Mouse (Mus musculus) urinary bladder, postnatal 10 days (tissue): Measurements from ENCODE around the gene Nupr1.
"Not testable (repeated sequence)": the region's sequence is repeated elsewhere in the genome, so short reads cannot be mapped to it uniquely, and the experiment has no call there.

Experiments used
- DNase-seq: peaks from one replicate; pipeline ENCODE4 v3.0.0; 2022; ENCODE audit warnings: low spot score

Gene Nupr1

DNA sequence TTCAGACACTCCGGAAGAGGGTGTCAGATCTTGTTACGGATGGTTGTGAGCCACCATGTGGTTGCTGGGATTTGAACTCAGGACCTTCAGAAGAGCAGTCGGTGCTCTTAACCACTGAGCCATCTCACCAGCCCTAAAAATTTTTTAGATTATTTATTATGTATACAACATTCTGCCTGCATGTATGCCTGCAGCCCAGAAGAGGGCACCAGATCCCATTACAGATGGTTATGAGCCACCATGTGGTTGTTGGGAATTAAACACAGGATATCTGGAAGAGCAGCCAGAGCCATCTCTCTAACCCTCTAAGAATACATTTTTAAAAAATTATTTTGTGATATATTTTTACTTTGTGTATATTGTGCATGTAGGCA, 12.6 kb upstream of the Nupr1 start:
- DNase-seq = not testable (repeated sequence)

DNA sequence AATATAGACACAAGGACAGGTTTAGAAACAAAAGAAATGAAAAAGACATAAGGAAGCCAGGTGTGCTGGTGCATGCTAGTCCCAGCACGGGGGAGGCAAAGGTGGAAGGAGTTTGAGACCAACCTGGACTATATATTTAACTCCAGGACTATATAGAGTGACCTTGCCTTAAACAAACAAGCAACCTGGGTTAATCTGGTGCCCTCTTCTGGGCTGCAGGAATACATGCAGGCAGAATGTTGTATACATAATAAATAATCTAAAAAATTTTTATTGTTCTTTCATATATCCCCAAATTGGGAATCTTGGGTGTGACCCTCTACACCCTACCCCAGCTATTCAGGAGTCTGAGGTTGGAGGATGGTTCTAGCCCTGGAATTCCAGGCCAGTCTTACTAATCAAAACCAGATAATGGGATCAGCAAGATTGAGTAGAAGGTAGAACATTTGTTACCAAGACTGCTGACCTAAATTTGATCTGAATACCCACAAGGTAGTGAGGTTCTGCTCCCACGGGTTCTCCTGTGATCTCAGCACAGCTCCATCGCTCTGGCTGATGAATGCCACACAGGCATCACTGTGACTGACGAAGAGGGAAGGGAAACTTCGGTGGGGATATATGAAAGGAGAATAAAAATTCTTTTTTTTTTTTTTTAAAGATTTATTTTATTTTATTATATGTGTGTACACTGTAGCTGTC, 12.0 kb upstream of the Nupr1 start:
- no peak for DNase-seq

DNA sequence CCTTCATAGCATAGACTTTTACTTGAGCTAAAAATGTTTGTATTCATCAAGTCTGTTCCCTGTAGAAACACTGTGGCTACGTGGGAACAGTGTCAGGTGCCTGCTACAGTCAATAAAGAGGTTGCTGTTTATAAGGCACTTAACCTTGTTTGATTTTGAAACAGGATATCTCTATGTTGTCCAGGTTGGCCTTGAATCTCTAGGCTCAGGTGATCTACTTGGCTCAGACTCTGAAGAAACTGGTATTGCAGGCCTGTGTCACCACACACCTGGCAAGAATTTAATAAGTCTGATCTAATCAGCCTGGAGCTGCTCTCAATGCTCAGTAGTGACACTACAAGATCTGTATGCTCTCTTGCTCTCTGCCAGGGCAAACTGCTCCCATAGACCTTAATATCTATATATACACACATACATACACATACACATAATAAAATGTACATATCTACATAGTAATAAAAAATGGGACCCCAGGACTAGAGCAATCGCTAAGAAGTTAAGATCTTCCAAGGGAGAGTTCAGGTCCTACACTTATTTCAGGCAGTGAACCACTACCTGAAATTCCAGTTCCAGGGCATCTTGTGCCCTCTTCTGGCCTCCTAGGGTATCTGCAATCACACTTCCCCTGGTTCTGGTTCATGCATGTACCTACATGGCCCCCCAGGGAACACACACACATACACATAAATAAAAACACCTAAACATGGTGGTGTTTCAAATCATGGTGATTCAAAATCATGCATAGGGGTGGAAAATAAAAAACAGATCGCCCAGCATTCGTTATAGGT, 6.3 kb upstream of the Nupr1 start:
- DNase-seq = no peak

DNA sequence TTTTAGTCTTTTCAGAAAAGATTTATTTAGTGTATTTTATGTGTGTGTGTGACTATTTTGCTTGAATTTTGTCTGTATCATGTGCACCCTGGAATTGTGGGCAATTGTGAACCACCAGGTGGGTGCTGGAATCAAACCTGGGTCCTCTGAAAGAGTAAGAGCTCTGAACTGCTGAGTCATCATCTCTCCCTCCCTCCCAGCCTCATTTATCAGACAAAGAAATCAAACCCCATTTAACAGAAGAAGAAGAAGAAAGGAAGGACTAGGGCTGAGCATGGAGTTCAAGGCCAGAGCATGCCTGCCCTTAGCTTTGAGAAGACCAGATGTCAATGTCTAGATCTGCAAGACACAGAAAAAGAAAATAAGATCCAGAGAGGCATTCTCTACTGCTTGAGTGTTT, 4.7 kb upstream of the Nupr1 start:
- DNase-seq = no peak

DNA sequence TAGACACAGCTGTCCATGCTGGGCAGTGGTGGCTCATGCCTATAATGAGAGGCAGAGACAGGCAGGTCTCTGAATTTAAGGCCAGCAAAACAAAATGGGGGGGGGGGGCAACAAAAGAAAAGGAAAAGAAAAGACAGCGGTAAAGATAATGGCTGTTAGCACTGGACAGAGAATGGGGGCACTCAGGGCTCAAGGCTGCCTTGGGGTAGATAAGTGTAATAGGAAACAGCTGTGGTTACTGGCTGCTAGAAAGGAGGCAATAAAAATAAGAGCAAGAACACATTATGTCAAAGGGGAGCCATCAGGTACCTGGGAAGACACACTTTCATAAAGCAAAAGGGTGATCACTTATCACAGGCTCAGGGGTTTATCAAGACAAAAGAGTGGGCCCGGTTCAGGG, 1.8 kb upstream of the Nupr1 start:
- DNase-seq = no peak

DNA sequence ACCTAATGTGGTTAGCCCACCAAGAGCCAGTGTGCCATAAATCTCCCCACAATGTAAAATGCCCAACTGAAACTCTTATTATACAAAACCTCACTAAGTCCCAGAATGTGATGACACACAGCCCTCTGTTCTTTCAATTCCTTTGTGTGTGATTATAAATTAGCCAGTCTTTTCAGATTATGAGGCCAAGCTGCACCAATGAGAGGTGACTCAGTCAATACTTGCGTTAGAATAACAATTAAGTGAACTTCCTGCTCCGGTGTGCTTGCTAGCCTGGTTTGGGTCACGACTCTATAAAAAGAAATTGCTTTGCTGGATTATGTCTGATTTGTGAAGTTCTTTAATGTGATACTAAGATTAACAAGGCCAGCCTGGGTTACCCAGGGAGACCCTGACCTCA, 746 bp downstream of the Nupr1 start:
- DNase-seq = no peak

DNA sequence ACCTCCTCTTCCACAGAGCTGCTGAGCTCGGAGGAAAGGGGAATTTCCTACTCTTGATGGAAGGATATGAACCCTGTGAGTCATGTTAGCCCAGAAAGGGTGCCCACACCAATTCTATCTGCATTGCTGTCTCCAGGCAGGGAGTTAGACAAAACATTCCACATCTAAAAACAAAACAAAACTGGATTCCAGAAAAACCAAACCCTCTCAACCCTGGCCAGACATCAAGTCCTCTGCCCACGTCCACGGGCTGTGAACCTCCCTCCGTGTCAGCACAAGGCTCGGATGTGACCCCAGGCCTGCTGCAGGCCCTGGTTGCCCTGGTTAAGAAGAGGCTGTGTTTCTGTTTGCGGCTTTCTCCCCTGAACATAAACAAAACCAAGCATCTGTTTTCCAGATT, 2.5 kb downstream of the Nupr1 start:
- no peak for DNase-seq

DNA sequence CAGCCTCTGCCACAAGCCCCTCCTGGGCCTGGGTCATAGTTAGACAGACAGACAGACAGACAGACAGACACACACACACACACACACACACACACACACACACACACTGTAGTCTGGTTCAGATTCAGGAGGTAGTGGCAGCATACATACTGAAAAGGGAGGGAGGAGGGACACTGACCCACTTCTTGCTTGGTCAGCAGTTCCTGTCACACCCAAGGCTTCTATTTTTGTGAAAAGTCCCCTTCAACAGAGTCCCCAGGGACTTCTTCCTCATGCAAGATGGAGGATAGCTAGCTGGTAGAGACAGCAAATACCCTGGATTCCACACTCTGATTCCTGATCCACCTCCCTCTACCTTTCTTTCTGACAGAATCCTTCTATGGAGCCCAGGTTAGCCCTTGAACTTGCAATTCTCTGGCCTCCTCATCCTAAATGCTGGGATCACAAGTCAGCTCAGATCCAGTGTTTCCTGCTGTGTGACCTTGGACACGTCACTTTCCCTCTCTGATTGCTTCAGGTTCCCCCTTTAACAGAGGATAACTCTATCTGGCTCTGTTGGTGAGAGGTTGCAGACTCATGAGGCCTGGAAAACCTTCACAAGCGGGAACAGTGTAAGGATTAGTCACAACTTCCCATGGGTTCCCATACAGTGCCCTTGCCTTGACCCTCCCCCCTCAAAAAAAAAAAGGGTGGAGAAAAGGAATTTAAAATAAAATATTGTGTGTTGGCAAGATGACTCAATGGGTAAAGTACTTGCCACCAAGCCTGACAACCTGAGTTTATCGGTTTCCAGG, 4.7 kb downstream of the Nupr1 start:
- DNase-seq = no peak

DNA sequence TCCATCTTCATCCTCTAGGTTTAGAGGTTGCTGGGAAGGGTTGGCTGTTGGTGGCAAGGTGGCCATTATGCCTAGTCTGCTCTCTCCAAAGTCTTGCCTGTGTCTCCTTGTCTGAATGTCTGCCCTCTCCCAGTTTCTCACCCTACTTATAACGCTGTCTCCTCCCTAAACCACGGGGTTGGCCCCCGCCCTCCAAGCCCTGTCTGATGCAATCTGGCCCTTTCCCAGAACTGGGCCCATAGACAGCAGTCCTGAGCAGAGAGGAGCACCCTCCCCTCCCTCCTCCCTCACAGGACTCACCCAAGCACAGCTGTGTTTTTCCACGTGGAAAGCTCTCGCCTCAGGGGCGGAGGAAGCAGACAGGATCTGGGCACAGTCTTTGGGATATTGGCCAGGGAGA, 5.3 kb downstream of the Nupr1 start:
- DNase-seq = peak; percentile 22

DNA sequence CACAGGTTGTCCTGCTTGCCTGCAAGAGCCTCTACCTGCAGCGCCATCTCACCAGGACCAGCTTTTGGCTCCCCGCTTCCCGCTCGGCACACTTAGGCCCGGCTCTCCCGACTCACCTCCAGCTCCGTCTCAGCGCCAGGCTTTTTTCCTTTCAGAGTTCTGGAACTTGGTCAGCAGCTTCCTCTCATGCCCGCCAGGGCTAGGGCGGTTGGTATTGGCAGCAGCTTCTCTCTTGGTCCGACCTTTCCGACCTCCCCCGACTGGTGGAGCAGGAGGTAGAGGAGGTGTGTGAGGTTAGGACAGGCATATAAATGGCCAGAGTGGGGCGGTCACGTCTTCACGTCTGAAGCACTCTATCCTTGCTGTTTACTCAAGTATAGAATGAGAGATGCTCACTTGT, 5.9 kb downstream of the Nupr1 start:
- no peak for DNase-seq

DNA sequence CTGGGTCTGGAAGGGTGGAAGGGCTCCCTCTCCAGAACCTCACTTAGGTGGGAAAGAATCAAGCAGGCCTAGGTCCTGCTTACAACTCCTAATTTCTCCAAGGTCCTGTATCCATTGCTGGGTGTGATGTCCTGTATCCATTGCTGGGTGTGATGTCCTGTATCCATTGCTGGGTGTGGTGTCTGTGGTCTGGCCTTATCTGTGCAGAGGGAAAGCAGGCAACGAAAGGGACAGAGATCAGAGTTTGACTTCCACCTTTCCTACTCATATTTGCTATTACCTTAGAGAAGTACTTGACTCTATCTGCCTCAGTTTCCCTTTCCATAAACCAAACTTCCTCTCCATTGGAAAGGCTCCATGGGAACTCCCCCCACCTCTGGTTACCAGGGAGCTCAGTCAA, 7.3 kb downstream of the Nupr1 start:
- DNase-seq = no peak

DNA sequence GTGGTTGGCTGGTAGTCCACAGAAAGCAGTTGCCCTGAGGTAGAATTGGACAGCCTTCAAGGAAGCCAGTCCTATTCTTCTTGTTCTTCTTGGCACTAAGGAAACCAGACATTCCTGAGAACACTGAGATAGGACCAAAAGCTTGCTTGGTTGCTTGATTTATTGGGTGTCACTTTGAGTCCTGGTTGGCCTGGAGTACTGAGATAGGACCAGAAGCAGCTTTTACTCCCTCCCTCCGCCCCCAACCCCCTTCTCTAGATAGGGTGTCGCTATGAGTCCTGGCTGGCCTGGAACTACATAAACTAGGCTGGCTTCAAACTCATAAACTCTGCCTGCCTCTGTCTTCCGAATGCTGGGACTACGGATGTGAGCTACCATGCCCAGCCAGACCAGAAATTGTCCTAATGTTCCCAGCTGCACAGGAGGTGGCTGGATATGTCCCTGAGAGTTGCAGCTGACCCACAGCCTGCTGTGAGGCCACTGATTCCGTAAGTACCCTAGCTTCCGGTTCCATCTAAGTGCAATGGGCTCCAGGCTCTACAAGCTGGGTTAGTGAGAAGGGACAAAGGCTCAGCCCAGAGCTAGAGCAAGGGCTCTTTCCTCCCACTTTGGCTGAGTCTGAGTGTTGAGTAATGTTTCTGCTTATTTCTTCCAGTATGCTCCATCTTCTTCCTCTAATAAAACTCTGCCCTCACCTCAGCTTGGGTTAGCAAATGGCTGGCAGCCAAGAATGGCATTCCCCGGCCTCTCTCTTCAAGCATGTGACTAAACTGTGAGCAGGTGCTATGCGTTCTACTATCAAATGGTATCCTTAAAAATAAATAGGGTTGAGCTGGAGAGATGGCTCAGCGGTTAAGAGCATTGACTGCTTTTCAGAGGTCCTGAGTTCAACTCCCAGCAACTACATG, 9.0 kb downstream of the Nupr1 start:
- no peak for DNase-seq

DNA sequence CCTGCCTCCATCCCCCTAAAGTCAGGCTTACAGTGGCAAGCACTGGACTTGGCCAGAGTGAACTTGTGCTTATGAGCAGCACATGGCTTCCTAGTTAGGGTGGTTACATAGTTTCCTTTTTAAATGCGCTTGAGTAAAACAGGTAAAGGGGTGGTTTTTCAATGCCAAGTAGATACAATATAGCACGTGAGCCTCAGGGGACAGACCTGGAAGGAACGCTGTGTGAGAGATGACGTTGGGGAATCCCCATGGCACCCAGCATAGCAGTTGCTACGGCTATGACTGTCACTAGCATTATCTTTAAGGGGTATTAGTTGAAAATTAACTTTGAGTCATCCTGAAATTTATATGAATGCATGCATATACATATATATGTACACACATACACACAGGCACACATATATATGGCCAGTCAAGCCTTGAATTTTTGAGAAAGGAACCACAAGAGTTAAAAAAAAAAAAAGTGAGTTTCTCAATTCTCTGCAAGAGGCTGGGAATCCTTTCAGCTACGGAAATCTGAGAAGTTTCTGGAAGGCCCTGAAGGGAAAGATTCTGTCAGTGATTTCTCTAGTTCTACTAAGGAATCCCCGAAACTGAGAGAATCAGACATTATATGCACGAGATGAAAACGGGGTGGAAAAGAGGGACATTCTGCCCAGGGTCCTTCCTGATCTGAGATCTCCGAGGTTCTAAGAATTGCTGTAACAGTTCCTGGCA, 10.9 kb downstream of the Nupr1 start:
- DNase-seq = no peak

DNA sequence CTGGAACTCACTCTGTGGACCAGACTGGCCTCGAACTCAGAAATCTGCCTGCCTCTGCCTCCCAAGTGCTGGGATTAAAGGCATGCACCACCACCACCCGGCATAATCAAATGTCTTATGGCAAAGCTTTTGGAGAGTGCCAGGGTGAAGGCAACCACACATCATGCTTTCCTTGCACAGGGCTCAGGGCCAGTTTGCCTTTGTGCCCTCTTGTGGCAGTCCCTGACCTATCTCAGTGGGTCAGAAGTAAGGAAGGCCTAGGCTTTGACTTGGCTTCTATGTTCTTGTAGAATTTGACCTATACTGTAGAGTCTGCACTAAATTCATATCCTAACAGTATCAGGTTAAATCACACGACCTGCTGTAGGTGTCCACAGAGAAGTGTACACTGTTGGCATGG, 14.0 kb downstream of the Nupr1 start:
- no peak for DNase-seq

DNA sequence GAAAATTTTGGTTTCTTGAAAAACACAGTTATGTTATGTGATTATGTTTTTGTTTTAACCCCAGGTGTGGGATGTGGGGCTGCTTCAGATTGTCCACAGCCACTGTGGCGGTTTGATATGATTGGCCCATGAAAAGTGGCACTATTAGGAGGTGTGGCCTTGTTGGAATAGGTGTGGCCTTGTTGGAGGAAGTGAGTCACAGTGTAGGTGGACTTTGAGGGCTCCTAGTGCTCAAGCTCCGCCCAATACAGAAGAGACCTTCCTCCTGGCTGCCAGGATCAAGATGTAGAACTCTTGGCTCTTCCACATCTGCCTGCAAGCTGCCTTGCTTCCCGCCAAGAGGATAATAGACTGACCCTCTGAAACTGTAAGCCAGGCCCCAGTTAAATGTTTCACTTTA, 17.9 kb downstream of the Nupr1 start:
- no peak for DNase-seq

DNA sequence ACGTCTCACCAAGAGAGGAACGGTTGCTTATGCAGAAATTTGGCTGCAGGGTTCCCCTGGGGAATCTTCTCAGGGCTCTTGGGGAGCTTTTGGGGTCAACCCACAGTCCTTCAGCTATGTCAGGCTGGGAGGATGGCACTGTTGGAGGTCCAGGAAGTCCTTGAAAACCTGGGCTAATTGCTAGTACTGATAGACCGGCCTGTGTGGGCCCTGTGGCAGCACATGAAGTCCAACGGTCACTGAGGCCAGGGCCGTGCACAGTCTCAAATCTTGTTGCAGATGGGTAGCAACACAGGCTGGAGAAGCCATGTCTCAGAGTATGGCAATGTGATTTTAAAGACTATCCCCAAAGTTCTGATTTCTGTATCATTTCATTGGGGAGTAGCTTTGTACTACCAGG, 22.9 kb downstream of the Nupr1 start:
- DNase-seq = no peak

DNA sequence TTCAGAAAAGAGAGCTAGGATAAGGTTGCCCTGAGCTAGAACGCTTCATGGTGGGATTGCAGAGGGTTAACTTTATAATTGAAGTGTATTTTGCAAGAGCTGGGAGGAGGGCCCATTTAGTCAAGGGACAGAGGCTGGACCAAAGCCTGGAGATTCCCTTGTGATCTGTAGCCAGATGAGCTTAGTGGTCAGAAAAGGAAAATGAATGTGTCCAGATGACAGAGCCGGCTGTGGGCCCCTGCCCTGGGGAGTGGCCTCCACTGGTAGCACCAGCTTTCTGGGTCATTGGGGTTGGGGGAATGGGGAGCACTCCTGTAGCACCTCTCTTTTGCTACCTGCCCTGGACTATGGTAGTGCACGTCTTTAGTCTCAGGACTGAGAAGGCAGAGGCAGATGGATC, 23.6 kb downstream of the Nupr1 start:
- DNase-seq = no peak

DNA sequence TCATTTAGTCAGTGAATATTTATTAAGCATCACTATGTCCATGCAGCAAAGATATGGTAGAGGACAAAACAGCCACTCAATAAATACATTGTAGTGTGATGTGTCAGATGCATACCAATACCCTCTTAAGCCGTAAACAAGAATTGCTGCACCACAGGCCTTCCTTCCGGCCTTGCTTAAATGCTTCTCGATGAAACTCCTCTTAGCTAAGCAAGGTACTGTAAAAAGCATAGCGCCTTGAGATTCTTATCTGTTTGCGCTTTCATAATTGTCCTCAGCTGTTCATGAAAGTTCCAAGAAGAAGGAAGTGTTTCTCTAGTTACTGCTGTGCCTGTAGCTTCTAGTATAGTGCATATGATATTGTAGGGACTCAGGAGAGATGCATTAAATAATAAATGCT, 24.1 kb downstream of the Nupr1 start:
- DNase-seq = no peak

DNA sequence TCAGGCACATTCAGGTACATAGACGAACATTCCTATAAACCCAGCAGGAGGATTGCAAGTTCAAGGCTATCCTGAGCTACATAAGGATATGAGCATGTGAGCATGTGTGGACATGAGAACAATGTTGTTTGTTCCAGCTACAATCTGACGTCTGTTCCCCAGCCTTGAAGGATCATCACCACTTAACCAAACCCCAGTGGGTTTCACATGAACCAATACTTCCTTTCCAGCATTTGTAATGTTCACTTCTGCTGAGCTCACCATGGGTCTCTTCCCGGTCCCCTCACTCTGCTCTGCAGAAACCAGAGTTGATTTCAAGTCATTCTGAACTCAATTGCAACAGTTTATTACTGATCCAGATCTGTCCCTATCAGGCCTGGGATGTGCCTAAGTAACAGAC, 28.0 kb downstream of the Nupr1 start:
- no peak for DNase-seq

DNA sequence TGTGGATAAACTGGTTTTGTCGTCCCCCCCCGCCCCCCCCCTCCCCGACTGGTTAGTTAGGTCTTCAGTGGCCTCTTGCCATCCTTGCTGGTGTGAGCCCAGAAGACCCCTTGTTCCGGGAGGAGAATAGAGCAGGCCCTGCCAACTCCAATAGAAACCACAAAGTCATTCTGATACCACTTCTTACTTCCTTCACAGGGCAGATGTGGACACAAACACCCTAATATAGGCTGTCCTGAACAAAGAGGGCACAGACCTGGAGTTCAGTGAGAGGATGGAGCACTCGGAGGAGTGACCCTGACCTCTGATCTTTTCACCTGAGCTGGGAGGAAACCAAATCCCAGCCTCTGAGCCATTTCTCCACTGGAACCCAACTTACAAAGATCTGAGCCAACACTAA, 28.8 kb downstream of the Nupr1 start:
- no peak for DNase-seq

DNA sequence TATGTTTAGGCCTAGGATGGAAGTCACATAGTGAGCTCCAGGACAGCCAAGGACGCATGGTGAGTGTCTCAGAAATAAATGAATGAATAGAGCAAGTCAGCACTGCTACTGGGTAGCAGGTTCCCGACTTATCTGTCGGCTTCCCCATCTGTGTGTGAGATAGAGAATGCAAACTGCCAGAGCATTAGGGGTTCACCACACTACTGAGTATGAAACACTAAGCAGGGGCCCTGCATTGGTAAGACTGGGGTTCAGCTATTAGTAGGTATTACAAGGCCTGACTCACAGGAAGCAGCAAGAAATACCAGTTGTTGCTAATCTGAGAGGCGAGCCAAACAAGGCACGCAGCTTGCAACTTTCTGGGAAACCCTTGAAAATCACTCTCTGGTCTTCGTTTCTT, 31.7 kb downstream of the Nupr1 start:
- no peak for DNase-seq
